Mouse (Mus musculus): Measurements from ENCODE around the gene Hoxc4.

- no peak for TF ChIP-seq CTCF (IDR thresholded peaks at IDR 0.05; ENCODE audit: extremely low read depth, insufficient read depth, insufficient read length, insufficient replicate concordance)
- TF ChIP-seq POLR2A (IDR thresholded peaks at IDR 0.05; ENCODE audit: low read depth, low read length) = no peak
These were observed 42.5 kb downstream of the Hoxc4 start for GRCm38 (mm10) chr15:103061131-103061825.

Measured in spleen, adult 2 months (tissue).